Mouse (Mus musculus) limb, embryonic 12.5 days (tissue): ENCODE data around the gene Adcy9. TPM values are rescaled to one million over a fixed set of nuclear protein-coding genes. Genes with fewer than 3 reads are reported as not detected.

Source experiments
- ATAC-seq: fragments of 200-750 bp; cut with Nextera tagmentation; 2 replicates; pipeline ENCODE4 v1.8.0; 2017; ENCODE audit warnings: low read depth, moderate TSS enrichment; ENCODE audit not compliant: insufficient number of reproducible peaks, insufficient read depth, low FRiP score, low TSS enrichment
- H3K27ac ChIP-seq: fragments of 300-500 bp; sonication (generic); 2 replicates; pipeline ENCODE4 v1.5.1; 2016; ENCODE audit warnings: mild to moderate bottlenecking, moderate library complexity
- H3K27me3 ChIP-seq: fragments of 300-500 bp; sonication (generic); 2 replicates; pipeline ENCODE4 v1.6.1; 2016; ENCODE audit warnings: mild to moderate bottlenecking, moderate library complexity
- H3K36me3 ChIP-seq: fragments of 300-500 bp; sonication (generic); 2 replicates; pipeline ENCODE4 v1.6.1; 2016; ENCODE audit warnings: mild to moderate bottlenecking, moderate library complexity
- H3K4me1 ChIP-seq: fragments of 300-500 bp; sonication (generic); replicated peaks from 2 replicates; pipeline ENCODE4 v1.6.1; 2016
- H3K4me2 ChIP-seq: fragments of 300-500 bp; sonication (generic); 2 replicates; pipeline ENCODE4 v1.6.1; 2016; ENCODE audit warnings: mild to moderate bottlenecking, moderate library complexity
- H3K4me3 ChIP-seq: fragments of 300-500 bp; sonication (generic); replicated peaks from 2 replicates; pipeline ENCODE4 v1.5.1; 2016; ENCODE audit warnings: mild to moderate bottlenecking
- H3K9ac ChIP-seq: fragments of 300-500 bp; sonication (generic); replicated peaks from 2 replicates; pipeline ENCODE4 v1.6.1; 2016; ENCODE audit warnings: mild to moderate bottlenecking, moderate library complexity
- H3K9me3 ChIP-seq: fragments of 300-500 bp; sonication (generic); 2 replicates; pipeline ENCODE4 v1.6.1; 2016; ENCODE audit warnings: mild to moderate bottlenecking, moderate library complexity
- WGBS: fragments of 180-500 bp; shearing (Covaris S2); methylation state at CpG from one replicate; pipeline ENCODE4 v1.1.7; 2016; 5-methylcytosine and 5-hydroxymethylcytosine counted together
- polyA plus RNA-seq: library from polyadenylated mRNA; unstranded; fragments of >200 nt; fragmentation: Nextera tagmentation; extraction: Ambion mirVana; gene quantifications from 2 replicates; pipeline ENCODE4 v1.2.1, GENCODE M21; 2016

Gene Adcy9
- 1.6 and 1.7 TPM in 2 replicates for polyA plus RNA-seq

- peak; percentile 91 for ATAC-seq
- peak within 1 kb of the TSS; percentile 64 for H3K27ac ChIP-seq
- peaks cover 29% of the 10 kb centered on the region for H3K4me1 ChIP-seq
- WGBS: under 1% methylated on average over 44 of the region's 64 CpGs
- H3K36me3 ChIP-seq: no peaks in the 10 kb centered on the region
- no peaks in the 10 kb centered on the region for H3K9me3 ChIP-seq
- H3K9ac ChIP-seq: peak within 1 kb of the TSS; percentile 76
- H3K27me3 ChIP-seq: peaks cover 28% of the 10 kb centered on the region
- peak within 1 kb of the TSS; percentile 96 for H3K4me2 ChIP-seq
- peak within 1 kb of the TSS; percentile 78 for H3K4me3 ChIP-seq
Observed at GRCm38 (mm10) chr16:4420298-4421054, at the start of gene Adcy9. Gene Adcy9, minus strand, starts transcription at chr16:4420498.

GRCm38 (mm10) chr16:4469599-4470352 is 49.5 kb upstream of the Adcy9 start:
- WGBS: 69% methylated on average over 10 of the region's 10 CpGs
- Histone ChIP-seq H3K4me1 (peaks cover 11% of the 10 kb centered on the region), H3K27ac (no peak overlapping the region), H3K4me3 (no peak overlapping the region), H3K4me2 (no peak overlapping the region), H3K36me3 (no peaks in the 10 kb centered on the region), H3K27me3 (no peaks in the 10 kb centered on the region), H3K9me3 (no peaks in the 10 kb centered on the region), H3K9ac (no peak overlapping the region)
- no peak for ATAC-seq

GRCm38 (mm10) chr16:4464529-4465089 is 44.3 kb upstream of the Adcy9 start:
- H3K27me3 ChIP-seq: no peaks in the 10 kb centered on the region
- H3K4me1 ChIP-seq: no peaks in the 10 kb centered on the region
- no peaks in the 10 kb centered on the region for H3K36me3 ChIP-seq
- H3K4me3 ChIP-seq: no peak overlapping the region
- H3K9ac ChIP-seq: no peak overlapping the region
- no peak overlapping the region for H3K4me2 ChIP-seq
- WGBS: 76% methylated on average over 9 of the region's 9 CpGs
- ATAC-seq: no peak
- no peaks in the 10 kb centered on the region for H3K9me3 ChIP-seq
- no peak overlapping the region for H3K27ac ChIP-seq

- H3K36me3 ChIP-seq: no peaks in the 10 kb centered on the region
- no peak for ATAC-seq
- no peak overlapping the region for H3K9ac ChIP-seq
- 81% methylated on average over 3 of the region's 3 CpGs for WGBS
- no peak overlapping the region for H3K4me2 ChIP-seq
- H3K4me1 ChIP-seq: peaks cover 6% of the 10 kb centered on the region; the same call in 1 of the 2 replicates
- no peaks in the 10 kb centered on the region for H3K27me3 ChIP-seq
- no peak overlapping the region for H3K4me3 ChIP-seq
- H3K27ac ChIP-seq: no peak overlapping the region
- no peaks in the 10 kb centered on the region for H3K9me3 ChIP-seq
Observed at GRCm38 (mm10) chr16:4457927-4458326, 37.6 kb upstream of the Adcy9 start.

GRCm38 (mm10) chr16:4456391-4456790 is 36.1 kb upstream of the Adcy9 start:
- H3K27ac ChIP-seq: no peak overlapping the region
- no peak overlapping the region for H3K4me3 ChIP-seq
- no peaks in the 10 kb centered on the region for H3K36me3 ChIP-seq
- H3K9ac ChIP-seq: no peak overlapping the region
- peaks cover 6% of the 10 kb centered on the region; the same call in 1 of the 2 replicates for H3K4me1 ChIP-seq
- H3K27me3 ChIP-seq: no peaks in the 10 kb centered on the region
- WGBS: 86% methylated on average over 5 of the region's 5 CpGs
- H3K9me3 ChIP-seq: no peaks in the 10 kb centered on the region
- H3K4me2 ChIP-seq: no peak overlapping the region
- no peak for ATAC-seq

GRCm38 (mm10) chr16:4455693-4456092 is 35.4 kb upstream of the Adcy9 start:
- no peaks in the 10 kb centered on the region for H3K27me3 ChIP-seq
- no peak for ATAC-seq
- H3K4me3 ChIP-seq: no peak overlapping the region
- no peak overlapping the region for H3K9ac ChIP-seq
- no peaks in the 10 kb centered on the region for H3K36me3 ChIP-seq
- H3K9me3 ChIP-seq: no peaks in the 10 kb centered on the region
- WGBS: 70% methylated on average over 4 of the region's 4 CpGs
- no peak overlapping the region for H3K4me2 ChIP-seq
- H3K4me1 ChIP-seq: peaks cover 6% of the 10 kb centered on the region; the same call in 1 of the 2 replicates
- H3K27ac ChIP-seq: no peak overlapping the region

GRCm38 (mm10) chr16:4454563-4454962 is 34.3 kb upstream of the Adcy9 start:
- 84% methylated on average over 7 of the region's 7 CpGs for WGBS
- Histone ChIP-seq H3K4me3 (no peak overlapping the region), H3K4me1 (peaks cover 6% of the 10 kb centered on the region; the same call in 1 of the 2 replicates), H3K4me2 (no peak overlapping the region), H3K27ac (no peak overlapping the region), H3K27me3 (no peaks in the 10 kb centered on the region), H3K36me3 (no peaks in the 10 kb centered on the region), H3K9ac (no peak overlapping the region), H3K9me3 (no peaks in the 10 kb centered on the region)
- ATAC-seq: no peak

- ATAC-seq: no peak
Observed at GRCm38 (mm10) chr16:4449418-4449817, 29.1 kb upstream of the Adcy9 start.

GRCm38 (mm10) chr16:4448235-4448634 is 27.9 kb upstream of the Adcy9 start:
- no peaks in the 10 kb centered on the region for H3K36me3 ChIP-seq
- no peak overlapping the region for H3K9ac ChIP-seq
- no peaks in the 10 kb centered on the region for H3K4me1 ChIP-seq
- no peaks in the 10 kb centered on the region for H3K27me3 ChIP-seq
- ATAC-seq: no peak
- WGBS: 53% methylated on average over 9 of the region's 9 CpGs
- no peak overlapping the region for H3K27ac ChIP-seq
- H3K4me2 ChIP-seq: no peak overlapping the region
- no peaks in the 10 kb centered on the region for H3K9me3 ChIP-seq
- no peak overlapping the region for H3K4me3 ChIP-seq

More at GRCm38 (mm10) chr16:4449418-4449817, 29.1 kb upstream of the Adcy9 start:
- no peaks in the 10 kb centered on the region for H3K9me3 ChIP-seq
- H3K9ac ChIP-seq: no peak overlapping the region
- no peak overlapping the region for H3K4me3 ChIP-seq
- no peaks in the 10 kb centered on the region for H3K36me3 ChIP-seq
- no peaks in the 10 kb centered on the region for H3K27me3 ChIP-seq
- no peaks in the 10 kb centered on the region for H3K4me1 ChIP-seq
- no peak overlapping the region for H3K27ac ChIP-seq
- 86% methylated on average over 6 of the region's 6 CpGs for WGBS
- no peak overlapping the region for H3K4me2 ChIP-seq

GRCm38 (mm10) chr16:4446395-4446794 is 26.1 kb upstream of the Adcy9 start:
- H3K27ac ChIP-seq: no peak overlapping the region
- H3K4me1 ChIP-seq: no peaks in the 10 kb centered on the region
- no peak overlapping the region for H3K4me2 ChIP-seq
- H3K4me3 ChIP-seq: no peak overlapping the region
- no peaks in the 10 kb centered on the region for H3K9me3 ChIP-seq
- ATAC-seq: no peak
- no peaks in the 10 kb centered on the region for H3K36me3 ChIP-seq
- no peaks in the 10 kb centered on the region for H3K27me3 ChIP-seq
- H3K9ac ChIP-seq: no peak overlapping the region
- WGBS: 65% methylated on average over 4 of the region's 4 CpGs

GRCm38 (mm10) chr16:4444378-4444777 is 24.1 kb upstream of the Adcy9 start:
- Histone ChIP-seq H3K9ac (no peak overlapping the region), H3K9me3 (no peaks in the 10 kb centered on the region), H3K36me3 (no peaks in the 10 kb centered on the region), H3K4me1 (no peaks in the 10 kb centered on the region), H3K27ac (no peak overlapping the region), H3K27me3 (no peaks in the 10 kb centered on the region), H3K4me3 (no peak overlapping the region), H3K4me2 (no peak overlapping the region)
- 86% methylated on average over 1 of the region's 1 CpGs for WGBS
- no peak for ATAC-seq
